In genomic region chr17:88273520-88273919, GRCm38 (mm10) we compare ENCODE assay signal across 16 mouse cellular contexts.
DNase-seq lines count a peak whose midpoint lies in the region; ATAC-seq and TF ChIP-seq lines count a peak whose summit lies in the region.
"Had no signal": no experiment of that assay in that cellular context is flagged by ENCODE, and none has a peak within 500 bp of the region (broad histone marks: within the 10 kb centered on the region; RNA-seq: fewer than 3 reads in every experiment).

No protein-coding gene starts in this region.

- H3K9ac ChIP-seq in heart, postnatal 0 days (replicated peaks; ENCODE audit: low read depth, low read length), result no peak overlapping the region
- H3K9ac ChIP-seq in midbrain, embryonic 16.5 days (ENCODE audit: low read depth, low read length), result no peak overlapping the region
- no peak overlapping the region for H3K9ac ChIP-seq in stomach, embryonic 15.5 days
- H3K9ac ChIP-seq: embryonic facial prominence, embryonic 12.5 days; liver, postnatal 0 days; midbrain, embryonic 12.5 days had no signal

- TF ChIP-seq EP300 in heart, postnatal 0 days (IDR thresholded peaks at IDR 0.05; ENCODE audit: low read depth), result no peak

- intact Hi-C loops in left cerebral cortex, adult 2 months (cut with DNase I), result no loop called here
- intact Hi-C loops in left cerebral cortex, postnatal 14 days (cut with DNase I), result no loop called here

- H3K4me1 ChIP-seq in heart, postnatal 0 days (ENCODE audit: control insufficient read depth, insufficient read depth), result no peaks in the 10 kb centered on the region
- H3K4me1 ChIP-seq in midbrain, embryonic 16.5 days (ENCODE audit: control insufficient read depth, insufficient read depth, low read length), result peaks cover 11% of the 10 kb centered on the region
- no peaks in the 10 kb centered on the region for H3K4me1 ChIP-seq in midbrain, embryonic 10.5 days
- H3K4me1 ChIP-seq in stomach, embryonic 15.5 days, result peaks cover 4% of the 10 kb centered on the region; the same call in 1 of the 2 replicates
- H3K4me1 ChIP-seq: embryonic facial prominence, embryonic 12.5 days had no signal

- DNase-seq in heart, postnatal 0 days (ENCODE audit: low spot score), result no peak
- no peak for DNase-seq in heart, adult 8-10 months (ENCODE audit: low spot score)
- DNase-seq in left cerebral cortex, adult 2 months (ENCODE audit: extremely low spot score in 1 of 2, low spot score in 2 of 2), result no peak
- no peak for DNase-seq in left cerebral cortex, postnatal 14 days (ENCODE audit: low spot score in 2 of 2)
- DNase-seq in midbrain, embryonic 10.5 days (ENCODE audit: low spot score), result no peak
- no peak for DNase-seq in layer of hippocampus, adult 11-12 months (ENCODE audit: low spot score)
- DNase-seq: cerebellum, adult 18-20 months; layer of hippocampus, adult 9-11 months; spleen, adult 18-20 months; thymus, postnatal 25 days had no signal

- no peaks in the 10 kb centered on the region for H3K27me3 ChIP-seq in heart, postnatal 0 days (ENCODE audit: control insufficient read depth, insufficient read depth, low read length)
- H3K27me3 ChIP-seq in midbrain, embryonic 16.5 days (ENCODE audit: control insufficient read depth, insufficient read depth, low read depth, low read length), result no peaks in the 10 kb centered on the region
- H3K27me3 ChIP-seq in midbrain, embryonic 10.5 days (ENCODE audit: low read depth, poor library complexity, severe bottlenecking), result no peaks in the 10 kb centered on the region
- H3K27me3 ChIP-seq in stomach, embryonic 15.5 days (replicated peaks), result no peaks in the 10 kb centered on the region
- H3K27me3 ChIP-seq: embryonic facial prominence, embryonic 12.5 days; midbrain, embryonic 12.5 days had no signal

- no peak overlapping the region for H3K4me3 ChIP-seq in heart, postnatal 0 days (ENCODE audit: low read depth, low read length)
- no peak overlapping the region for H3K4me3 ChIP-seq in left cerebral cortex, adult 2 months
- H3K4me3 ChIP-seq in midbrain, embryonic 16.5 days (ENCODE audit: low read depth, low read length), result no peak overlapping the region
- no peak overlapping the region for H3K4me3 ChIP-seq in midbrain, embryonic 10.5 days
- H3K4me3 ChIP-seq in stomach, embryonic 15.5 days (replicated peaks), result no peak overlapping the region
- H3K4me3 ChIP-seq: embryonic facial prominence, embryonic 12.5 days; midbrain, embryonic 12.5 days had no signal

- H3K9me3 ChIP-seq in heart, postnatal 0 days (replicated peaks; ENCODE audit: control insufficient read depth, low read length), result 0 out of 2 replicates have a peak, but pooled peaks cover 7% of the 10 kb centered on the region
- no peaks in the 10 kb centered on the region for H3K9me3 ChIP-seq in midbrain, embryonic 16.5 days (replicated peaks; ENCODE audit: control insufficient read depth, low read length, poor library complexity, severe bottlenecking)
- no peaks in the 10 kb centered on the region for H3K9me3 ChIP-seq in midbrain, embryonic 10.5 days (replicated peaks)
- no peaks in the 10 kb centered on the region for H3K9me3 ChIP-seq in stomach, embryonic 15.5 days
- H3K9me3 ChIP-seq: embryonic facial prominence, embryonic 12.5 days had no signal

- H3K27ac ChIP-seq in heart, postnatal 0 days (ENCODE audit: low read depth), result peak overlapping the region; percentile 18; the same call in 1 of the 2 replicates
- H3K27ac ChIP-seq in left cerebral cortex, adult 2 months, result peak overlapping the region; percentile 78
- peak overlapping the region; percentile 74; the same call in 1 of the 2 replicates for H3K27ac ChIP-seq in midbrain, embryonic 16.5 days (ENCODE audit: low read length)
- no peak overlapping the region for H3K27ac ChIP-seq in midbrain, embryonic 10.5 days (replicated peaks)
- 0 out of 2 replicates have a peak overlapping the region, but pooled peaks have one; percentile 9 for H3K27ac ChIP-seq in stomach, embryonic 15.5 days
- H3K27ac ChIP-seq: embryonic facial prominence, embryonic 12.5 days; midbrain, embryonic 12.5 days had no signal

- ATAC-seq in heart, postnatal 0 days (ENCODE audit: insufficient read depth, low read depth), result no peak
- ATAC-seq in midbrain, embryonic 16.5 days, result no peak
- no peak for ATAC-seq in stomach, embryonic 15.5 days (ENCODE audit: insufficient read depth, low FRiP score, low read depth)
- ATAC-seq: liver, postnatal 0 days had no signal

- 86% methylated on average over 9 of the region's 9 CpGs for WGBS in heart, postnatal 0 days
- 90% methylated on average over 9 of the region's 9 CpGs for WGBS in midbrain, embryonic 16.5 days
- WGBS in midbrain, embryonic 10.5 days, result 91% methylated on average over 9 of the region's 9 CpGs
- 84% methylated on average over 9 of the region's 9 CpGs for WGBS in stomach, embryonic 15.5 days

- H3K36me3 ChIP-seq in heart, postnatal 0 days (replicated peaks; ENCODE audit: control insufficient read depth, insufficient read depth, low read length), result no peaks in the 10 kb centered on the region
- H3K36me3 ChIP-seq in midbrain, embryonic 16.5 days (ENCODE audit: control insufficient read depth, insufficient read depth, low read length), result no peaks in the 10 kb centered on the region
- H3K36me3 ChIP-seq in midbrain, embryonic 10.5 days, result no peaks in the 10 kb centered on the region
- H3K36me3 ChIP-seq in stomach, embryonic 15.5 days, result no peaks in the 10 kb centered on the region
- H3K36me3 ChIP-seq: embryonic facial prominence, embryonic 12.5 days; midbrain, embryonic 12.5 days had no signal

- TF ChIP-seq CTCF in heart, postnatal 0 days (IDR thresholded peaks at IDR 0.05; ENCODE audit: low read depth), result no peak
- TF ChIP-seq CTCF in left cerebral cortex, adult 2 months (IDR thresholded peaks at IDR 0.05), result no peak

- no peak overlapping the region for H3K4me2 ChIP-seq in heart, postnatal 0 days (ENCODE audit: low read depth, low read length)
- H3K4me2 ChIP-seq in midbrain, embryonic 16.5 days (ENCODE audit: low read length), result no peak overlapping the region
- no peak overlapping the region for H3K4me2 ChIP-seq in stomach, embryonic 15.5 days
- H3K4me2 ChIP-seq: embryonic facial prominence, embryonic 12.5 days; heart, embryonic 11.5 days; midbrain, embryonic 12.5 days had no signal
